Mouse (Mus musculus) embryonic facial prominence, embryonic 15.5 days (tissue): ENCODE measurements around the gene Ush2a. TPM values are rescaled to one million over a fixed set of nuclear protein-coding genes. Genes with fewer than 3 reads are reported as not detected.
A peak's percentile ranks its signal among the peaks of the same experiment; 100 is the strongest.

Experiments
- ATAC-seq: fragments of 200-750 bp; cut with Nextera tagmentation; 2 replicates; pipeline ENCODE4 v1.8.0; 2017; ENCODE audit warnings: low read depth, moderate TSS enrichment; ENCODE audit not compliant: insufficient number of reproducible peaks, low FRiP score, low TSS enrichment
- H3K27ac ChIP-seq: fragments of 300-500 bp; sonication (generic); replicated peaks from 2 replicates; pipeline ENCODE4 v1.5.1; 2015; ENCODE audit warnings: mild to moderate bottlenecking, inconsistent platforms
- H3K27me3 ChIP-seq: fragments of 300-500 bp; sonication (generic); 2 replicates; pipeline ENCODE4 v1.6.1; 2015; ENCODE audit warnings: inconsistent platforms
- H3K36me3 ChIP-seq: fragments of 300-500 bp; sonication (generic); 2 replicates; pipeline ENCODE4 v1.6.1; 2015; ENCODE audit warnings: mild to moderate bottlenecking, inconsistent platforms
- H3K4me1 ChIP-seq: fragments of 300-500 bp; sonication (generic); 2 replicates; pipeline ENCODE4 v1.6.1; 2015; ENCODE audit warnings: inconsistent platforms
- H3K4me2 ChIP-seq: fragments of 300-500 bp; sonication (generic); replicated peaks from 2 replicates; pipeline ENCODE4 v1.6.1; 2015; ENCODE audit warnings: mild to moderate bottlenecking, inconsistent platforms
- H3K4me3 ChIP-seq: fragments of 300-500 bp; sonication (generic); replicated peaks from 2 replicates; pipeline ENCODE4 v1.5.1; 2015; ENCODE audit warnings: mild to moderate bottlenecking, inconsistent platforms
- H3K9ac ChIP-seq: fragments of 300-500 bp; sonication (generic); 2 replicates; pipeline ENCODE4 v1.6.1; 2015; ENCODE audit warnings: inconsistent platforms
- H3K9me3 ChIP-seq: fragments of 300-500 bp; sonication (generic); replicated peaks from 2 replicates; pipeline ENCODE4 v1.6.1; 2016; ENCODE audit warnings: inconsistent platforms
- WGBS: fragments of 180-500 bp; shearing (Covaris S2); methylation state at CpG from one replicate; pipeline ENCODE4 v1.1.7; 2015; 5-methylcytosine and 5-hydroxymethylcytosine counted together
- polyA plus RNA-seq: library from polyadenylated mRNA; unstranded; fragments of >200 nt; fragmentation: Nextera tagmentation; extraction: Ambion mirVana; gene quantifications from 2 replicates; pipeline ENCODE4 v1.2.1, GENCODE M21; 2015

Ush2a gene
- polyA plus RNA-seq, 1 experiment from 2014 or later: 0.04 TPM

DNA sequence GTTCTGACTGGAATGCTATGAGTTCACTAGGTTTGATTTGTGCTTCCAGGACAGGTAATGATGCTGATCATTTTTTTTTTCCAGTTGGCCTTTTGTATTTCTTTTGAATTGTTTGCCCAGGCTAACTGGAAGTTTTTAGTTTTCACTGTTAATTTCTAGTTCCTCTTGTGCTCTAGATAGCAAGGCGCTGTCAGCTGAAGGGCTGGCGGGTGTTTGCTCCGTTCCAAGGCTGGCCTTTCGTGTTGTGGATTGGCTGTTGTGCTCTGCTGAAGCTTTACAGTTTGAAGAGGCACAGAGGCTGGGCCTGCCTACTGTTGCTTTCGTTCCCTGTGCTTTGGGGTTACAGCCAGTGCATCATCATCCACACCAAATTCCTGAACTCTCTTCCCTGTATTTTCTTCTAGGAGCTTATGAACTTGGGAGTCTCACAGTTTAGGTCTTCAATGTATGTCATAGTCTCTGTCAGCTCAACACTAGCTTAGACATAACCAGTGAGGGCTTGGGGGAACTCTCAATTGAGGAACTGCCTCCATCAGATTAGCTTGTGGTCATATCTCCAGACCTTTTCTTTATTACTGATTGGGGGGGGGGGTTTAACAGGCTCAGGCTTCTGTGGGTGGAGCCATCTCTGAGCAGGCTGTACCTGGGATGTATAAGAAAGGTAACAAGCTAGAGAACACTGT is 575.9 kb downstream of the Ush2a start:
- no peak overlapping the region for H3K9ac ChIP-seq
- H3K27ac ChIP-seq: no peak overlapping the region
- H3K4me3 ChIP-seq: no peak overlapping the region
- no peaks in the 10 kb centered on the region for H3K36me3 ChIP-seq
- 88% methylated on average over 5 of the region's 5 CpGs for WGBS
- ATAC-seq: no peak
- H3K9me3 ChIP-seq: no peaks in the 10 kb centered on the region
- H3K4me1 ChIP-seq: no peaks in the 10 kb centered on the region
- H3K27me3 ChIP-seq: no peaks in the 10 kb centered on the region
- no peak overlapping the region for H3K4me2 ChIP-seq

DNA sequence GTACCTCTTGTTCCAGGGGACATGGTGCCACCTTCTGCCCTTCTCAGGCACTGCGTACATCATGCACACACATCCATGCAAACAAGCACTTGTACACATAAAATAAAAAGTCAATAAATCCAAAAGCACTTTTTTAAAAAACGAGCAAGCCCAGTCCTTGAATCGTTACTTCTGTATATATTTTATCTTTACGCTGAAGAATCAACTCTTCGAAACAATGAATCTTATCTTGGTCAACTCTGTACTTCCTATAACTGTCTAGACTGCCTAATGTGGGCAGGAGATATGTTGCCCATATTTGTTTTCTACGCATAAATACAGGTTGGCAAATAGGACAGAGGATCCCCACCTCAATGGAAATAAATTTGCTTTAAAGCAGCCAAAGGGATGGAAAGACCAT is 585.4 kb downstream of the Ush2a start:
- WGBS: 92% methylated on average over 6 of the region's 6 CpGs
- no peak overlapping the region for H3K4me2 ChIP-seq
- no peak overlapping the region for H3K4me3 ChIP-seq
- H3K27ac ChIP-seq: no peak overlapping the region
- H3K27me3 ChIP-seq: no peaks in the 10 kb centered on the region
- no peak for ATAC-seq
- no peaks in the 10 kb centered on the region for H3K9me3 ChIP-seq
- H3K36me3 ChIP-seq: no peaks in the 10 kb centered on the region
- no peak overlapping the region for H3K9ac ChIP-seq
- no peaks in the 10 kb centered on the region for H3K4me1 ChIP-seq

DNA sequence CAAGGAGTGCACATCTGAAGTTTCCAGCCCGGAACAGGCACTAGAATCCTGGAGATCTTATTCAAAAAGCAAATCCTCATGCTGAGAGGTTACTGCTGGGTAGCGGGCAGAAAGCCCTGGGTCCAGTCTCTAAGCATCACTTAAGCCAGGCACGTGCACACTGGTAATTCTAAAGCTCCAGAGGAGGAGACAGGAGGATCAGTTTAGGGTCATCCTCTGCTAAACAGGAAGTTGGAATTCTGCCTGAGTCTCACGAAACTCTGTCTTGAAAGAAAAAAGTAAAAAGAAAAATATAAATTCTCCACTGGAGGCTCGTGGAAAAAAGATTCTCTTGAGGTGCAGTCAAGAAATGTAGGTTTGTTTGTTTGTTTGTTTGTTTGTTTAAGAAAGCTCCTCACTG is 591.0 kb downstream of the Ush2a start:
- Histone ChIP-seq H3K9ac (no peak overlapping the region), H3K27ac (no peak overlapping the region), H3K9me3 (no peaks in the 10 kb centered on the region), H3K27me3 (no peaks in the 10 kb centered on the region), H3K4me1 (no peaks in the 10 kb centered on the region), H3K4me2 (no peak overlapping the region), H3K36me3 (no peaks in the 10 kb centered on the region), H3K4me3 (no peak overlapping the region)
- ATAC-seq: no peak
- WGBS: 70% methylated on average over 5 of the region's 5 CpGs

DNA sequence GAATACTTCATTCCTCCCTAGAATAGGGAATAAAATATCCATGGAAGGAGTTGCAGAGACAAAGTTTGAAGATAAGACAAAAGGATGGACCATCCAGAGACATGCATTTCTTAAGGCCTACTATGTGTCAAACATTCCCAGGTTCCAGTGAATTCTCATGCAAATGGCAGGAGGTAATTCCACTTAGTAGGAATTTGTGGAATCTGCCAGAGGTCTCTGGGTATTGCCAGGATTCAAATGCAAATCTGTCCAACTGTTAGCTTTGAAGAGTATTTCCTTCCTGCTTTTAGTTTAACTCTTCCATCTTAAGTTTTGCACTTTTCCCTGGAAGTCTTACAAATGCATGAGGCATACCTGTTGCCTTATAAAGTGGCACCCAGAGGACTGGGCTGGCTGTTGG is 592.4 kb downstream of the Ush2a start:
- H3K27me3 ChIP-seq: no peaks in the 10 kb centered on the region
- no peak overlapping the region for H3K4me3 ChIP-seq
- H3K4me2 ChIP-seq: no peak overlapping the region
- ATAC-seq: no peak
- H3K36me3 ChIP-seq: no peaks in the 10 kb centered on the region
- no peaks in the 10 kb centered on the region for H3K9me3 ChIP-seq
- no peak overlapping the region for H3K9ac ChIP-seq
- H3K27ac ChIP-seq: no peak overlapping the region
- H3K4me1 ChIP-seq: no peaks in the 10 kb centered on the region

DNA sequence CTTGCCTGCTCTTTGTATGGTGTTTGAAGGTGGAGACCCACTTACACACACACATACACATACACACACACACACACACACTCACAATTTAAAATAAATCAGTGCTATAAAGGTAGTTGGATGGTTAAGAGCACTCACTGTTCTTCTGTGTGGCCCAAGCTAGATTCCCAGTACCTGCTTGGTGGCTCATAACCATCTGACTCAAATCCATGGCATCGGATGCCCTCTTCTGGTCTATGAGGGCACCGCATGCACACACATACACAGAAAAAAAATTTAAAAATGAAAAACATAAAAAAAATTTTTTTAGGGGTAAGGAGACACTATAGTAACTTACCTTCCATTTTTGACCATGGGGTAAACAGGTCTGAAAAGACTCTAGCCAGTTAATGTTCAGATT is 593.2 kb downstream of the Ush2a start:
- WGBS: 97% methylated on average over 2 of the region's 2 CpGs

DNA sequence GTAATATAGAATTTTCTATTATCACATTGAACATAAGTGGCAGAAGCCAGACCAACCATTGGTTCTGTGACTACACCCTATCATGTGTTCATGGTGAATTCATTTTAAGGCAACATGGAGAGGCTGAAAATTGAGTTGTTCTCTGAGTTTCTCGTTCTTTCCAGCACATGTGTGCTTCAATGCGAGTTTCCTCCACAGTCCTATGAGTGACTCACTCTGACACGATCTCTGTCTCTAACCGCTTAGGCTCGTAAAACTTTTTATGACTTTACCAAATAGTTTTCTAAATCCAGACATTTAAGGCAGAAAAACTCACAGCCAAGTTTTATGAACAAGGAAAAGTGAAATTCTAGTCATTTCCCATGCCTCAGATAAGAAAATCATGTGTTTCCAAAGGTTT is 597.9 kb downstream of the Ush2a start:
- no peak for ATAC-seq
- 77% methylated on average over 5 of the region's 5 CpGs for WGBS
- H3K4me1 ChIP-seq: no peaks in the 10 kb centered on the region
- no peaks in the 10 kb centered on the region for H3K36me3 ChIP-seq
- no peaks in the 10 kb centered on the region for H3K27me3 ChIP-seq
- no peak overlapping the region for H3K4me3 ChIP-seq
- no peaks in the 10 kb centered on the region for H3K9me3 ChIP-seq
- no peak overlapping the region for H3K4me2 ChIP-seq
- no peak overlapping the region for H3K27ac ChIP-seq
- H3K9ac ChIP-seq: no peak overlapping the region

More for the DNA sequence above, 593.2 kb downstream of the Ush2a start:
- Histone ChIP-seq H3K4me3 (no peak overlapping the region), H3K27ac (no peak overlapping the region), H3K36me3 (no peaks in the 10 kb centered on the region), H3K27me3 (no peaks in the 10 kb centered on the region), H3K4me2 (no peak overlapping the region), H3K4me1 (no peaks in the 10 kb centered on the region), H3K9ac (no peak overlapping the region), H3K9me3 (no peaks in the 10 kb centered on the region)
- ATAC-seq: no peak

DNA sequence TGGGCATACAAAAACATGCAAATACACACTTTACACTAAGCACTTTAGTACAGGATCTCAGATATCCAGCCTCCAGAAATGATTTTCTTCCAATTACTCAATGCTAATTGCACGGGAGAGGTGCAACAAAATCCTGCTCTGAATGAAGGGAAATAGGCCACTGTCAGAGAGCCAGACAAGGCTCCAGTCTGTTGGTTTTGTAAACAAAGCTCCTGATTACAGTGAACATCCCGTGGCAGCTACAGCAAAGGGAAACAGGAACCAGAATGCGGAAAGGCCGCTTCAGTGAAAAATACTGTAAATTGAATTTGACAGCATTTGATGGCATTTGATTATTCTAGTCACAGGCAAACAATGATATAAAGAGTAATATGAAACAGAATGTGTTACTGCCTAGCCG is 604.1 kb downstream of the Ush2a start:
- Histone ChIP-seq H3K4me3 (no peak overlapping the region), H3K27me3 (no peaks in the 10 kb centered on the region), H3K36me3 (no peaks in the 10 kb centered on the region), H3K4me1 (0 out of 2 replicates have a peak, but pooled peaks cover 5% of the 10 kb centered on the region), H3K9me3 (no peaks in the 10 kb centered on the region), H3K9ac (no peak overlapping the region), H3K27ac (no peak overlapping the region), H3K4me2 (0 out of 2 replicates have a peak overlapping the region, but pooled peaks have one; percentile 21)
- ATAC-seq: no peak
- 34% methylated on average over 5 of the region's 5 CpGs for WGBS

DNA sequence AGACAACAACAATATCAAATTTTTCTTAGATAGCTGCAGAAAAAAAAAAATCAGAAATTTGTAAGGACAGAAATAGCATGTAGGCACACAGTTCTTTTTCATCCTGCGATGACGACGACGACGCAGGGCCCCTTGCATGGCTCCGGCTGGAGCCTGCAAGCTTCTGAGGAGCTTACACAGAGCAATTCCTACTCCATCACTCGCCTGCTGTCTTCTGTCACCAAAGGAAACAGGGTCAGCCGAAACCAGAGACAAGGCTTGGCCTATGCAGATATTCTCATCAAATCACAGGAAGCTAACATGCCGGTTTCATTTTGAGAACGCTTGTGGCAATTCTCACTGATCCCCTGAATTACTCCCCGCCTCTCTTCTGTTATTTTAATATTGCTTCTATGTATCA is 604.7 kb downstream of the Ush2a start:
- H3K4me2 ChIP-seq: 0 out of 2 replicates have a peak overlapping the region, but pooled peaks have one; percentile 21
- H3K36me3 ChIP-seq: no peaks in the 10 kb centered on the region
- H3K4me3 ChIP-seq: no peak overlapping the region
- H3K4me1 ChIP-seq: 0 out of 2 replicates have a peak, but pooled peaks cover 5% of the 10 kb centered on the region
- H3K9ac ChIP-seq: no peak overlapping the region
- WGBS: 41% methylated on average over 11 of the region's 11 CpGs
- no peak overlapping the region for H3K27ac ChIP-seq
- H3K9me3 ChIP-seq: no peaks in the 10 kb centered on the region
- no peak for ATAC-seq
- H3K27me3 ChIP-seq: no peaks in the 10 kb centered on the region

DNA sequence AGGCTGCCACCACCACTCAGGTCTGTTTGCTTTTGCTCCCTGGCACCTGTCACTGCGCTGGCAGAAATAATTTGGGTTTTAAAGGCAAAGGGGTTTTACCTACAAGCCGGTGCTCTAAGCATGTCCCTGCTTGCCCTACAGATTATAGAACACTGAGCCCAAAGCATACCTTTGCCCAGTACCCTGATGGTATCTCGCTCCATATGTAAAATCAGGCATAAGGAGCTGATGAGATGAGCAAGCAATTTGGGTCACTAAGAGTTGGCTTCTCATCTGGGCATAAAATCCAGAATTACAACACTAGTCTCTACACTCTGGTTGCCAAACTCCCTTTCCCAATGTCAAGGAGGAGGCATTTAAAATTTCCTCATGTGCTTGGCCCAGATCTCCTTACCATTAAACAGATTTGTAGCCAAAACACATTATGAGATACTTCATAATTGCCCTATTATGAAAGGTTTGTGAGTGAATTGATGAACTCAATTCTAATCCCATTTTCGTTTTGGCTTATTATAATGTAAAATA is 616.8 kb downstream of the Ush2a start:
- no peak for ATAC-seq
- H3K9me3 ChIP-seq: no peaks in the 10 kb centered on the region
- H3K27ac ChIP-seq: no peak overlapping the region
- H3K4me3 ChIP-seq: no peak overlapping the region
- no peaks in the 10 kb centered on the region for H3K27me3 ChIP-seq
- H3K4me2 ChIP-seq: no peak overlapping the region
- 69% methylated on average over 4 of the region's 4 CpGs for WGBS
- no peaks in the 10 kb centered on the region for H3K4me1 ChIP-seq
- H3K9ac ChIP-seq: no peak overlapping the region
- H3K36me3 ChIP-seq: no peaks in the 10 kb centered on the region

DNA sequence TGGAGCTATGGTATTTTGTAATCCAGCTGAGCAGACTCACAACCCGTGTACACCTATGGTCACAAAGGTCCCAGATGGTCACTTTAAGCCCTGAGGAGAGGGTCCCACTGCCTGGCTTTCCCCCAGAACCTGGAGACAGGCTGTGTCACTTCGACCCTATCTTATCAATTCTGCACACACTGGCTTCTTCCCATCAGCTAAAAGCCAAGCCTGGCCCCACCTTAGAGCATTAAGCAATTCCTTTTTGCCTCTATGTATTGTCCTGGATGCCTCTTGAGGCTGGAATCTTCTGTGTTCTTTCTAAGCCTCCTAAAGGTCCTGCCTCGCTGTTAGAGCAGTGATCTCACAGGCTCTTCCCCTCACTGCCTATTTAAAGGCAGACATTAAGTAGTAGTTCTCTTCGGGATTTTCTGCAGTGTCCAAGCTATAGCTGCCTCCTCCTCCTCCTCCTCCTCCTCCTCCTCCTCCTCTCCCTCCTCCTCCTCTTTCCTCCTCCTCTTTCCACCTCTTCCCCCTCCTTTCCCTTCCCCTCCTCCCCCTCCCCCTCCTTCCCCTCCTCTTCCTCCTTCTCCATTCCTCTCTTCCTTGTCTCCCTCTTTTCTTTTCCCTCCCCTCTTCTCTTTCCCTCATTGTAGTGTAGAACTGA is 635.2 kb downstream of the Ush2a start:
- Histone ChIP-seq H3K4me3 (no peak overlapping the region), H3K9ac (no peak overlapping the region), H3K4me2 (no peak overlapping the region), H3K36me3 (no peaks in the 10 kb centered on the region), H3K27me3 (no peaks in the 10 kb centered on the region), H3K27ac (no peak overlapping the region), H3K9me3 (no peaks in the 10 kb centered on the region), H3K4me1 (no peaks in the 10 kb centered on the region)
- WGBS: 47% methylated on average over 4 of the region's 4 CpGs
- ATAC-seq: no peak

DNA sequence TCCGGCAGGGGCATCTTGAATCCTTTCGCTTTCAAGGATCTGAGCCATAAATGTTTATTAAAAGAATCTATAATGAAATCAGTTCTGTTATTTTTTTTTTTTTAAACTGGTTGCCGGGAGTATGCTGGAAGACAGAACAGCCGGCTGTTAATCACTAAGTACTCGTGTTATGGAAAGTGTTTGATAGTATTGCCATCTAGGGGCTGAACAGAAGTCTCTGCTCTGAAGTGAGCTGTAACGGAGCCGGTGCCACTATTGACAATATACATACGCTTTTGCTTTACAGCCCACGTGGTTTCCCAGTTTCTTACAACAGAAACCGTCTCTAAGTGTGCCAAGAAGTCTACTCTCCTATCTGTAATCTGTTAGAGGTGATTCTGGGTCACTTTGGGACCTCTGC is 642.3 kb downstream of the Ush2a start:
- no peaks in the 10 kb centered on the region for H3K9me3 ChIP-seq
- no peaks in the 10 kb centered on the region for H3K4me1 ChIP-seq
- H3K4me3 ChIP-seq: no peak overlapping the region
- H3K9ac ChIP-seq: no peak overlapping the region
- H3K27ac ChIP-seq: no peak overlapping the region
- no peaks in the 10 kb centered on the region for H3K27me3 ChIP-seq
- H3K4me2 ChIP-seq: no peak overlapping the region
- no peak for ATAC-seq
- WGBS: 24% methylated on average over 10 of the region's 10 CpGs
- H3K36me3 ChIP-seq: no peaks in the 10 kb centered on the region

DNA sequence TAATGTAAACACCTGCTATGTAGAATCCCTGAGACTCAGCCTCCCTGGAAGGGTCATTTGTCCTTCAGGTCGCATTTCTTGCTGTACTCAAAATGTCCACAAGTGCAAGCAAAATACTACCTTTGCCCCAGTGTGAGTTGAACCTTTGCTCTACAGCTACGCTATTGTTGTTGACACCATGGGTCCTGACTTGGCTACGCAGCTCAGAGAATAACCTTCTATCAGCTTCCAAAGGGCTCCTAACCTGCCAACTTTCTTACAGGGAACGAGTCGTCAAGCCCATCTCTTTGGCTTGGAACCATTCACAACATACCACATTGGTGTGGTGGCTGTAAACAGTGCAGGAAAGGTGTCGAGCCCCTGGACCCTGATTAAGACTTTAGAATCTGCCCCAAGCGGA is 644.4 kb downstream of the Ush2a start:
- Histone ChIP-seq H3K27ac (no peak overlapping the region), H3K36me3 (no peaks in the 10 kb centered on the region), H3K4me2 (no peak overlapping the region), H3K4me3 (no peak overlapping the region), H3K9ac (no peak overlapping the region), H3K27me3 (no peaks in the 10 kb centered on the region), H3K4me1 (no peaks in the 10 kb centered on the region), H3K9me3 (no peaks in the 10 kb centered on the region)
- WGBS: 88% methylated on average over 7 of the region's 7 CpGs
- ATAC-seq: no peak
